Mouse (Mus musculus) retina, adult 2 months (tissue): ENCODE data around the gene Rpa2.

ENCODE experiments used
- DNase-seq: peaks from one replicate; pipeline ENCODE4 v3.0.0-alpha.2; 2012; ENCODE audit warnings: low read depth, low spot score

The Rpa2 gene

GRCm38 (mm10) chr4:132803876-132804275 is 35.7 kb downstream of the Rpa2 start:
- DNase-seq: no peak

- no peak for DNase-seq
Observed at GRCm38 (mm10) chr4:132804331-132804730, 36.2 kb downstream of the Rpa2 start.

GRCm38 (mm10) chr4:132805146-132805545 is 37.0 kb downstream of the Rpa2 start:
- no peak for DNase-seq

GRCm38 (mm10) chr4:132805599-132806197 is 37.6 kb downstream of the Rpa2 start:
- DNase-seq: no peak

GRCm38 (mm10) chr4:132806620-132807191 is 38.6 kb downstream of the Rpa2 start:
- no peak for DNase-seq

GRCm38 (mm10) chr4:132807771-132808641 is 39.9 kb downstream of the Rpa2 start:
- DNase-seq: no peak

- no peak for DNase-seq
Observed at GRCm38 (mm10) chr4:132809621-132810020, 41.5 kb downstream of the Rpa2 start.

- no peak for DNase-seq
Observed at GRCm38 (mm10) chr4:132816404-132816803, 48.3 kb downstream of the Rpa2 start.

GRCm38 (mm10) chr4:132816855-132817254 is 48.7 kb downstream of the Rpa2 start:
- no peak for DNase-seq

- no peak for DNase-seq
Observed at GRCm38 (mm10) chr4:132818442-132818841, 50.3 kb downstream of the Rpa2 start.

- no peak for DNase-seq
Observed at GRCm38 (mm10) chr4:132823614-132824366, 55.7 kb downstream of the Rpa2 start.
